Mouse (Mus musculus) lung, adult 2 months (tissue): ENCODE results near the gene Lrriq4. TPM values are rescaled to one million over a fixed set of nuclear protein-coding genes. Genes with fewer than 3 reads are reported as not detected.
"Not testable (repeated sequence)": the region's sequence is repeated elsewhere in the genome, so short reads cannot be mapped to it uniquely, and the experiment has no call there.

Source experiments
- DNase-seq: peaks from one replicate; pipeline ENCODE4 v3.0.0; 2022
- H3K4me1 ChIP-seq: fragments of 200-500 bp; 2 replicates; pipeline ENCODE4 v1.6.1; 2011; ENCODE audit warnings: low read length; ENCODE audit not compliant: control insufficient read depth, insufficient read depth
- H3K4me3 ChIP-seq: fragments of 200-500 bp; replicated peaks from 2 replicates; pipeline ENCODE3; 2011; ENCODE audit warnings: low read depth, mild to moderate bottlenecking, control low read depth, low read length; ENCODE audit errors: extremely low read depth
- CTCF ChIP-seq: fragments of 200-500 bp; IDR thresholded peaks from 2 replicates; pipeline ENCODE4 v1.5.1; 2011; ENCODE audit warnings: mild to moderate bottlenecking, low read length, control low read depth; ENCODE audit not compliant: insufficient read depth
- POLR2A ChIP-seq: fragments of 200-500 bp; IDR thresholded peaks from 2 replicates; pipeline ENCODE4 v1.6.1; 2011; ENCODE audit warnings: low read depth, mild to moderate bottlenecking, control low read depth, low read length, borderline replicate concordance; ENCODE audit errors: extremely low read depth
- WGBS: fragments of 180-500 bp; shearing (Covaris S2); methylation state at CpG from one replicate; pipeline ENCODE4 v1.1.7; 2018; 5-methylcytosine and 5-hydroxymethylcytosine counted together
- polyA plus RNA-seq: library from polyadenylated mRNA; depleted of rRNA; stranded (reverse); fragments of >200 nt; gene quantifications from 2 replicates; pipeline ENCODE4 v1.2.3, GENCODE M21; 2012

Lrriq4 gene
- polyA plus RNA-seq, 1 experiment, result not detected

GRCm38 (mm10) chr3:30655937-30656336 lies 11.6 kb downstream of the Lrriq4 start:
- peaks cover 2% of the 10 kb centered on the region; the same call in 1 of the 2 replicates for H3K4me1 ChIP-seq
- no peak for DNase-seq
- WGBS, result 72% methylated on average over 5 of the region's 5 CpGs
- no peak overlapping the region for H3K4me3 ChIP-seq
- TF ChIP-seq CTCF (no peak), POLR2A (no peak)

GRCm38 (mm10) chr3:30658486-30658885 lies 14.2 kb downstream of the Lrriq4 start:
- H3K4me1 ChIP-seq, result no peaks in the 10 kb centered on the region
- no peak for DNase-seq
- 75% methylated on average over 9 of the region's 9 CpGs for WGBS
- no peak overlapping the region for H3K4me3 ChIP-seq
- TF ChIP-seq CTCF (no peak), POLR2A (no peak)

DNA sequence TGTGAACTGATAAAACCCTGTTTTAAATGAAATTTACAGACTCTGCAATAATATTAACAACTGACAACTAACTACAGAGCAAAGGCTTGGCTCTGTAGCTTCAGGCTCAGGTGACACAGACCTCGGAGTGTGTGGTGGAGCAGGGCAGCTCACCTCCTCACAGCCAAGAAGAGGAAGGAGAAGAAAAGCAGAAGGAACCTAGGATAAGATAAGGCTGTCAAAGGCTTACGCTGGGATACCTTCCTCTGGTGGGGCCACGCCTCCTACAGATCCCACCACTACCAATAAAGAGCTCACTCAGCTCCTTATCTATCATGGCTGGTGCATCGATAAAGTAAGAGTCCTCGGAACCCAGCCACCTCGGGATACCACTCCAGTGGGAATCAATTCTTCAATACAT lies 38.9 kb downstream of the Lrriq4 start:
- Histone ChIP-seq H3K4me1 (no peaks in the 10 kb centered on the region), H3K4me3 (no peak overlapping the region)
- no peak for DNase-seq
- WGBS, result 66% methylated on average over 6 of the region's 6 CpGs
- TF ChIP-seq POLR2A (no peak), CTCF (no peak)

DNA sequence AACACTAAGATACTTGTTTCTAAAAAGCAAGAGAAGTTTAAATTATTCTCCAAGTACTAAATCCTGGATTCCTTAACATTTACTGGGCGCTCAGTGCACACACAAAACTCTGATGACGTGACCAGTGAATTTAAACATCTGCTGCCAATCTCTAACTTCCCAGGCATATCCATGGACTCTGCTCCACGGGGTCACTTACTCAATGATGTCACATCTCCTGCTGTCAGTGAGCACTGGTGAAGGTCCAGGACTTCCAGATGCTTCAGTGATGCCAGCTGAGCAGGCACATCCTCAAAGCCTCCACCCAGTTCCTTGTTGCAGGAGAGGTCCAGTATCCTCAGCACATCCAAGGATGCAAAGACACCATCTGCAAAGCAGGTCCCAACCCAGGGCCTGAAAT lies 42.9 kb downstream of the Lrriq4 start:
- no peak for DNase-seq
- no peak overlapping the region for H3K4me3 ChIP-seq
- TF ChIP-seq POLR2A (no peak), CTCF (no peak)
- H3K4me1 ChIP-seq, result no peaks in the 10 kb centered on the region
- 64% methylated on average over 3 of the region's 3 CpGs for WGBS

- WGBS, result 36% methylated on average over 7 of the region's 7 CpGs
Observed at GRCm38 (mm10) chr3:30690976-30691375, 46.7 kb downstream of the Lrriq4 start.

DNA sequence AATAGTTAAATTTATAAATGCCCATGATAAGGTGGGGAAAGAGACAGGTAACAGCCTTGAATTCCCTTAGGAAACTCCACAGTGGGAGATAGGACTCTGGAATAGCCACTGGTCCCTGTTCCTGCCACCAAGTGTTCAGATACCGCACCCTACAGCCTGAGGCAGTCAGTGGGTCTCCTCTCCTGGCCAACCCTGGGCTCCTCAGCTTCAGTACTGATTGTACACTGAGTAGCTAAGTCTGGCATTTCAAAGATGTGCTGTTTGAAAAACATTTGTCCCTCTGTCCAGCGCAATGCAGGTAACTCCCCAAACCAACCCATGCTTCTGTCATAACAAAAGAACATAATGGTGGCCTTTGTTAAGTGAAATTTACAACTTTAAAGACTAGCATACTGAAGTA lies 51.4 kb downstream of the Lrriq4 start:
- WGBS, result 99% methylated on average over 2 of the region's 2 CpGs

More at GRCm38 (mm10) chr3:30690976-30691375, 46.7 kb downstream of the Lrriq4 start:
- H3K4me3 ChIP-seq, result no peak overlapping the region
- H3K4me1 ChIP-seq, result no peaks in the 10 kb centered on the region
- TF ChIP-seq CTCF (no peak), POLR2A (no peak)
- DNase-seq, result no peak

GRCm38 (mm10) chr3:30696346-30696745 lies 52.0 kb downstream of the Lrriq4 start:
- no peaks in the 10 kb centered on the region for H3K4me1 ChIP-seq
- H3K4me3 ChIP-seq, result no peak overlapping the region
- DNase-seq, result peak; percentile 55
- TF ChIP-seq CTCF (peak; percentile 65), POLR2A (no peak)
- WGBS, result 9% methylated on average over 2 of the region's 2 CpGs

More for the DNA sequence above, 51.4 kb downstream of the Lrriq4 start:
- no peak for DNase-seq
- Histone ChIP-seq H3K4me1 (no peaks in the 10 kb centered on the region), H3K4me3 (no peak overlapping the region)
- TF ChIP-seq CTCF (no peak), POLR2A (no peak)

GRCm38 (mm10) chr3:30697891-30698290 lies 53.6 kb downstream of the Lrriq4 start:
- WGBS, result 50% methylated on average over 4 of the region's 4 CpGs
- no peak for DNase-seq
- Histone ChIP-seq H3K4me1 (no peaks in the 10 kb centered on the region), H3K4me3 (no peak overlapping the region)
- no peak for TF ChIP-seq POLR2A
- no peak for TF ChIP-seq CTCF

GRCm38 (mm10) chr3:30699711-30700505 lies 55.6 kb downstream of the Lrriq4 start, which contains the start of gene Lrrc31:
Gene Lrrc31 (minus strand): TSS chr3:30699843.
- 65% methylated on average over 6 of the region's 6 CpGs for WGBS
- not testable (repeated sequence) for H3K4me1 ChIP-seq, DNase-seq, H3K4me3 ChIP-seq

DNA sequence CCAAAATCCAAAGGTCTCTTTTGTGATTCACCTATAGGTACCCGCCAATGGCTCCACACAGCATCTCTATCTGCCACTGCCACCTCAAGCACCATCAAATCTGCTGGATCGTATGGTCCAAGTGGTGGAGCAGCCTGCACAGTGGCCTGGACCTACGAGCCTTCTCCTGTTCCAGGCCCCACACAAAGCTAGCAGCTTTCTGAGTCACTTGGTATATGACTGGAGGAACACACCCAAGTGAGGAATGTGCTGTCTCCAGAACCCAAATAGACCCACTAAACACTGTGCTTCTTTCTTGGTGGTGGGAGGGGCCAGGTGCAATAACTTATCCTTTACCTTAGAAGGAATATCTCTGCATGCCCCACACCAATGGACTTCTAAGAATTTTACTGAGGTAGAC lies 61.7 kb downstream of the Lrriq4 start:
- 78% methylated on average over 3 of the region's 3 CpGs for WGBS
- H3K4me1 ChIP-seq, result no peaks in the 10 kb centered on the region
- no peak for TF ChIP-seq CTCF
- no peak for TF ChIP-seq POLR2A
- H3K4me3 ChIP-seq, result no peak overlapping the region
- DNase-seq, result no peak
